Mouse (Mus musculus) embryonic fibroblast, embryonic 13.5 days (primary cell): ENCODE measurements around the gene Unc13d. TPM values are rescaled to one million over a fixed set of nuclear protein-coding genes. Genes with fewer than 3 reads are reported as not detected.
A peak's percentile ranks its signal among the peaks of the same experiment; 100 is the strongest.

Experiments used
- H3K27ac ChIP-seq: 2 replicates; pipeline ENCODE4 v1.5.1; 2012; ENCODE audit warnings: low read length, control low read depth, inconsistent platforms; ENCODE audit not compliant: insufficient read depth
- H3K4me1 ChIP-seq: 2 replicates; pipeline ENCODE4 v1.6.1; 2011; ENCODE audit warnings: low read length; ENCODE audit not compliant: control insufficient read depth, insufficient read depth
- H3K4me3 ChIP-seq: 2 replicates; pipeline ENCODE4 v1.5.1; 2011; ENCODE audit warnings: mild to moderate bottlenecking, control low read depth, low read length; ENCODE audit not compliant: insufficient read depth
- CTCF ChIP-seq: IDR thresholded peaks from 2 replicates; pipeline ENCODE4 v1.5.1; 2011; ENCODE audit warnings: mild to moderate bottlenecking, control low read depth, low read length, moderate library complexity, borderline replicate concordance; ENCODE audit not compliant: insufficient read depth
- POLR2A ChIP-seq: IDR thresholded peaks from 2 replicates; pipeline ENCODE4 v1.6.1; 2011; ENCODE audit warnings: low read depth, mild to moderate bottlenecking, control low read depth, low read length, moderate library complexity
- polyA plus RNA-seq: library from polyadenylated mRNA; stranded (reverse); fragments of >200 nt; gene quantifications from 2 replicates; pipeline ENCODE4 v1.2.4, GENCODE M21; 2011; ENCODE audit warnings: low read depth; ENCODE audit not compliant: missing spikeins, insufficient read length

Gene Unc13d
- polyA plus RNA-seq, 1 experiment, result not detected

DNA sequence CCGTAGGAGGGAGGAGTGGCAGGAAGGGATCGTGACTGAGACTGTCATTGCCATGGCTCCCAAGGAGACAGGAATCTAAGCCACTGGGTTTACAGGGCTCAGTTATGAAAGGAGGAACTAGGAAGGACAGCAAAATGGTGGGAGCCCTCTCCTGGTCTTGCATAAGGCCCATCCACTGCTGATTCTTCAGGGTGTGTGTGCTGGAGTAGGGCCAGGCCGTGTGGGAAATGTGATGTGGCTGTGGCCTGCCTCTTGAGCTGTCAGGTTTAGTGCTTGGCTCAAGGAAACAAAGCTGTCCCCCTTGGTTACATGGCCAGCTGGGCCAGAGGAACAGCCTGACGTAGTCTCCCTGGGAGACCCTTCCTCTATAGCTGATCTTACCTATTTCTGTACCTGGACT lies 27.6 kb downstream of the Unc13d start:
- H3K27ac ChIP-seq, result no peak overlapping the region
- no peak for TF ChIP-seq POLR2A
- TF ChIP-seq CTCF, result no peak
- no peak overlapping the region for H3K4me3 ChIP-seq
- no peaks in the 10 kb centered on the region for H3K4me1 ChIP-seq

DNA sequence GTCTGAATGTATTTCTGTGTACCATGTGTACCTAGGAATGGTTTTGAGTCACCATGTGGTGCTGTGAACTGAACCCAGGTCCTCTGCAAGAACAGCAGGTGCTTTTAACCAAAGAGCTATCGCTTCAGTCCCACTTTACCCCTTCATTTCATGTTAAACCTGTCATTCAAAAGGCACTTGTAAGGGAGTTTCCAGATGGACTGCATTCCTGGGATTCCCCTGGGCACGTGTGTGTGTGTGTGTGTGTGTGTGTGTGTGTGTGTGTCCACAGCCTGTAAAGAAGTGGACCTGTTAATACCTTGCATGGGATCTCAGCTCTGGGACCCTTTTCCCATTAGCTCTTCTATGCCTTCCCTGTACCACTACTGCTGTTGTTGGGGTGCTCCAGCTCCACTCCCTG lies 28.2 kb downstream of the Unc13d start:
- TF ChIP-seq POLR2A, result no peak
- TF ChIP-seq CTCF, result no peak
- Histone ChIP-seq H3K27ac (no peak overlapping the region), H3K4me1 (no peaks in the 10 kb centered on the region), H3K4me3 (no peak overlapping the region)

DNA sequence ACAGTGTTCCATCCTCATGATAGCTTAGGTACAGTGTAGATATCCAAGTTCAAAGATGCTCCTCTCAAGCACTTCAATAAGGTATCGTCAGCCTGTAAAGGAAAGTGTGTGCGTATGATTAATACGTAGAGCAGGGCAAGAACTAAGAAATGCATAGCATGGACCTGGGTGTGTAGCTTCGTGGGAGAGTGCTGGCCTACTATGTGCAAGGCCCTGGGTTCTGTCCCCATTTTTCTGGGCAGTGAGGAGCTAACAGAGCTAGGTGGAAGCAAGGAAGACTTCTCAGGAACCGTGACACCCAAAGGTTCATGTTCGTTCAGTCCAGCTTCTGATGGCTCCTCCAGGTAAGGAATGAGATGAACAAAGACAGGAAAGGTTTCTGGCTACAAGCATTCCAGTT lies 32.6 kb downstream of the Unc13d start:
- Histone ChIP-seq H3K27ac (no peak overlapping the region), H3K4me1 (peaks cover 3% of the 10 kb centered on the region), H3K4me3 (no peak overlapping the region)
- TF ChIP-seq CTCF (no peak), POLR2A (no peak)

DNA sequence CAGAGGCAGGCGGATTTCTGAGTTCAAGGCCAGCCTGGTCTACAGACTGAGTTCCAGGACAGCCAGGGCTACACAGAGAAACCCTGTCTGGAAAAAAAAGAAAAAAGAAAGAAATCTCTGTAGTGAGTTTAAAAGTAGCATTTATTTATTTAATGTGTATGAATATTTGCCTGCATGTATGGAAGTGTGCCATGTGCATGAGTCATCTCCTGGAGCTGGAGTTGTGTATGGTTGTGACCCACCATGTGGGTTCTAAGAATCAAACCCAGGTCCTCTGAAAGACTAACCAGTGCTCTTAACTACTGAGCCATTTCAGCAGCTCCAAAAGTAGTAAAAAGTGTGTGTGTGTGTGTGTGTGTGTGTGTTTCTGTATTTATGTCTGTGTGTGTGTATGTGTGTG lies 34.5 kb downstream of the Unc13d start:
- TF ChIP-seq CTCF (no peak), POLR2A (no peak)
- Histone ChIP-seq H3K4me1 (peaks cover 3% of the 10 kb centered on the region), H3K27ac (no peak overlapping the region), H3K4me3 (no peak overlapping the region)

DNA sequence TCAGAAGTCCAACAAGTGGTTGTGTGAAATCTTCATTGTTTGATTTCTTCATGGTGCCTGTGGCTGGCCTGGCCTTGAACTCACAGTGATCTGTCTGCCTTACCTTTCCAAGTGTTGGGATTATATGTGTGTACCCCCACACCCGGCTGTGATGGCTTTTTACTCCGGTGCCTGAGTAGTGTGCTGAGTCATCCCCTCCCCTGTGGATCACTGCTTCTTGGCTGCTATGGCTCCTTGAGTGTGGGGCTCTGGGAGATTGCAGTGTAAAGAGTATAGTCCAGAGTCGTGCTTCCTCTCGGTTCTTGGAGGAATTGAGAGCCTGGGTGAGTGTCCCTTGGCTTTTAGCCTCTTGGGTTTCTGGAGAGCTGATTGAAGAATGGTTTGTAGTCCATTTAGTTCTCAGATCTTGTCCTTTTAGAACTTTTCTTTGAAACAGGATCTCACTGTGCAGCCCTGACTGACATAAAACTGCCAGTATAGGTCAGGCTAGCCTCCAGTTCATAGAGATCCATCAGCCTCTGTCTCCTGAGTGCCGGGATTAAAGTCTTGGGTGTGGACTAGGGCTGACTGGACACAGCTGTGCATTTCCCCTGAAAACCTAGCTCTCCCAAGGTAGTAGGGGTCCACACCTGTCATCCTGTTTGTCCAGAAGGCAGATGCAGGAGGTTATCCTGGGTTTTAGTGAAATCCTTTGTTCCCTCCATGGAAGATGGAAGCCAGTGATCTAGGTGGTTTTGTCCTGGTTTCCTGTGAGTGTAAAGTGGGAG lies 35.2 kb downstream of the Unc13d start:
- no peak overlapping the region for H3K4me3 ChIP-seq
- H3K4me1 ChIP-seq, result peaks cover 3% of the 10 kb centered on the region
- H3K27ac ChIP-seq, result peak overlapping the region; percentile 22; the same call in 1 of the 2 replicates
- TF ChIP-seq POLR2A, result no peak
- TF ChIP-seq CTCF, result no peak

DNA sequence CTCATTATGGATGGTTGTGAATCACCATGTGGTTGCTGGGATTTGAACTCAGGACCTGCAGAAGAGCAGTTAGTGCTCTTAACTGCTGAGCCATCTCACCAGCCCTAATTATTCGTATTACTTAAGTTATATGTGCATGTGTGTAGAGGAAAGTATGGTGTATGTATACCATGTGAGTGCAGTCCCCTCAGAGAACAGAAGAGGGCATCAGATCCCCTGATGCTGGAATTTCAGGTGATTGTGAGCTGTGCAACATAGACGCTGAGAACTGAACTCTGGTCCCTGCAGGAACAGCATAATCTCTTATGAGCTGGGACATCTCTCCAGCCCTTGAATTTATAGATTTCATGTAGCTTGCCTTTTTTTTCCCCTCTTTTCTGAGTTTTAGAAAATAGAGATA lies 35.9 kb downstream of the Unc13d start:
- no peak overlapping the region for H3K27ac ChIP-seq
- H3K4me1 ChIP-seq, result peaks cover 3% of the 10 kb centered on the region
- no peak overlapping the region for H3K4me3 ChIP-seq
- TF ChIP-seq CTCF, result no peak
- TF ChIP-seq POLR2A, result no peak

DNA sequence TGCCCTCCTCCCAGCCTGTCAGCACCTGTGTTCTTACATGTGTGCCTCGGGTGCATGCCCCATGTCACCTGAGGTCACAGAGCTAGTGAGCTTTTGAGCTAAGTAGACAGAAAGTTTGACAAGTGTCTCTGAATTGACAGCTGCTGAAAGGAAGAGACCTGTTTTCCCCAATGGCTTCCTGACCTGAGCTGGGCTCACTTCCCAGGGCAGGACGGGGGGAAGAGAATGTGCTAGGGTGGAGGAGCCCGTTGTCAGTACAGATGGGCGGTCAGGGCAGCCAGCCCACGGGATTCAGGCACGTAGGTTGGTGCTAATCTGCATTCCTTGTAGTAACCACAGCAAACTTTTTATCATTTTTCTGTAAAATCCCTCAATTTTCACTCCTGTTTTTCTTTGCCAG lies 37.2 kb downstream of the Unc13d start:
- peaks cover 3% of the 10 kb centered on the region for H3K4me1 ChIP-seq
- TF ChIP-seq POLR2A (no peak), CTCF (no peak)
- no peak overlapping the region for H3K4me3 ChIP-seq
- no peak overlapping the region for H3K27ac ChIP-seq

DNA sequence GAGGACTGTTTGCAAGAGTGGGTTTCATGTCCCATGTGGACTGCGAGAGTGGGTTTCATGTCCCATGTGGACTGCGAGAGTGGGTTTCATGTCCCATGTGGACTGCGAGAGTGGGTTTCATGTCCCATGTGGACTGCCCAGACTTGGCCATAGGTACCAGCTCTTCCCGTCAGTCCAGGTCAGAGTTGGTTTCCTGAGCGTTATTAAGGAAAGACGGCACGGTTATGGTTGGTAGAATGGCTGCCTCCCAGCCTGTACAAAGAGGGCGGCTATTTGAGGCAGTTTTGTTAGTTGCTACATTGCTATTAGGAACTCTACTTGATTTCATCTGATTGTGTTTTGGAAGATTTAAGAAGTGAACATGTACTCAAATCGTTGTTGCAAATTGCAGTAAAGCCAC lies 39.9 kb downstream of the Unc13d start:
- TF ChIP-seq POLR2A (no peak), CTCF (no peak)
- Histone ChIP-seq H3K4me1 (peaks cover 2% of the 10 kb centered on the region; the same call in 1 of the 2 replicates), H3K4me3 (no peak overlapping the region), H3K27ac (no peak overlapping the region)

DNA sequence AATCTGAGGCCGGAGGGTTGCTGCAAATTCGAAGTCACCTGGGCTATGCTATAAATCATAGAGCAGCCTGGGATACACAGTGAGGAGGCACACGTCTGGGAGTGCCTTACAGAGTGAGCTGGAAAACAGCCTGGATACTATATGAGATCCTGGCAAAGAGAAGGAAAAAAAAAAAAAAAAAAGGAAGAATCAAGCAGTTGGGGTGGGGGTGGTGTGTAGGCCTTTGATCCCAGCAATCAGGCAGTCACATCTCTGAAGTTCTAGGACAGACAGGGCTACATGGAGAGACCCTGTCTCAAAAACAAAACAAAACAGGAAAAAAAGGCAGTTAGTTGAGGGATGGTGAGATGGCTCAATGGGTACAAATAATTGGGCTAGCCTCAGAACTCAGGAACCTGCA lies 41.1 kb downstream of the Unc13d start:
- Histone ChIP-seq H3K4me3 (no peak overlapping the region), H3K4me1 (no peaks in the 10 kb centered on the region), H3K27ac (no peak overlapping the region)
- TF ChIP-seq POLR2A (no peak), CTCF (no peak)

DNA sequence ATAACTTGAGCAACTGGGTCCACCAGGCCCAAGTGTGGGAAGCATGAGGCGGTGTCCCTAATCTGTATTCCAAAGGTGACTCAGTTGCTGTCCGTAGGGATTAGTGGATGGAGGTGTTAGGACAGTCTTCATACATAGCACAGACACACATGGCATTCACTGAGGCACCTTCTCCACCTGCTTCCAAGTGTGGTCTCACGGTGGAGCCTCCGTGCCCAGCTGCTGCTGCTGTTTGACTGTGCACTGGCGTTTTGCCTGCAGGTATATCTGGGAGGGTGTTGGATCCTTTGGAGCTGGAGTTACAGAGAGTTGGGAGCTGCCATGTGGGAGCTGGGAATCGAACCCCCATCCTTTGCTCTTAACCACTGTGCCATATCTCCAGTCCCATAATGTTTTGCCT lies 43.2 kb downstream of the Unc13d start:
- H3K27ac ChIP-seq, result no peak overlapping the region
- TF ChIP-seq POLR2A (no peak), CTCF (no peak)

More for the DNA sequence above, 43.2 kb downstream of the Unc13d start:
- Histone ChIP-seq H3K4me3 (no peak overlapping the region), H3K4me1 (no peaks in the 10 kb centered on the region)
